Mouse (Mus musculus) intestine, embryonic 16.5 days (tissue): ENCODE measurements around the gene Irf2bpl. TPM values are rescaled to one million over a fixed set of nuclear protein-coding genes. Genes with fewer than 3 reads are reported as not detected.

Experiments used
- ATAC-seq: fragments of 200-750 bp; cut with Nextera tagmentation; 2 replicates; pipeline ENCODE4 v1.8.0; 2017; ENCODE audit warnings: moderate TSS enrichment, moderate library complexity
- H3K27ac ChIP-seq: fragments of 300-500 bp; sonication (generic); 2 replicates; pipeline ENCODE4 v1.5.1; 2014; ENCODE audit warnings: mild to moderate bottlenecking, low read length
- H3K27me3 ChIP-seq: fragments of 300-500 bp; sonication (generic); replicated peaks from 2 replicates; pipeline ENCODE4 v1.6.1; 2014; ENCODE audit warnings: low read length, control low read depth, mixed read lengths; ENCODE audit not compliant: control insufficient read depth, insufficient read depth
- H3K36me3 ChIP-seq: fragments of 300-500 bp; sonication (generic); 2 replicates; pipeline ENCODE4 v1.6.1; 2014; ENCODE audit warnings: low read length, control low read depth; ENCODE audit not compliant: control insufficient read depth, insufficient read depth
- H3K4me1 ChIP-seq: fragments of 300-500 bp; sonication (generic); 2 replicates; pipeline ENCODE4 v1.6.1; 2014; ENCODE audit warnings: low read length, control low read depth, mixed read lengths; ENCODE audit not compliant: control insufficient read depth, insufficient read depth
- H3K4me2 ChIP-seq: fragments of 300-500 bp; sonication (generic); 2 replicates; pipeline ENCODE4 v1.6.1; 2014; ENCODE audit warnings: low read depth, low read length, control low read depth
- H3K4me3 ChIP-seq: fragments of 300-500 bp; sonication (generic); 2 replicates; pipeline ENCODE4 v1.5.1; 2014; ENCODE audit warnings: mild to moderate bottlenecking, low read length
- H3K9ac ChIP-seq: fragments of 300-500 bp; sonication (generic); 2 replicates; pipeline ENCODE4 v1.6.1; 2014; ENCODE audit warnings: low read depth, low read length
- H3K9me3 ChIP-seq: fragments of 300-500 bp; sonication (generic); 2 replicates; pipeline ENCODE4 v1.6.1; 2016; ENCODE audit warnings: low read length, control low read depth; ENCODE audit not compliant: control insufficient read depth
- whole genome bisulfite sequencing: fragments of 180-500 bp; shearing (Covaris S2); extraction: QIAGEN DNeasy Blood & Tissue Kit; methylation state at CpG from one replicate; pipeline ENCODE4 v1.1.7; 2014; 5-methylcytosine and 5-hydroxymethylcytosine counted together
- polyA plus RNA-seq: library from polyadenylated mRNA; unstranded; fragments of >200 nt; fragmentation: Nextera tagmentation; extraction: Ambion mirVana; gene quantifications from 2 replicates; pipeline ENCODE4 v1.2.1, GENCODE M21; 2015

Irf2bpl gene
- polyA plus RNA-seq, 1 experiment from 2014 or later = 8.2 TPM

GRCm38 (mm10) chr12:86869761-86870160, 14.8 kb downstream of the Irf2bpl start:
- Histone ChIP-seq H3K27me3 (no peaks in the 10 kb centered on the region), H3K9me3 (no peaks in the 10 kb centered on the region), H3K27ac (no peak overlapping the region), H3K9ac (no peak overlapping the region), H3K4me2 (no peak overlapping the region), H3K4me3 (no peak overlapping the region), H3K4me1 (peaks cover 9% of the 10 kb centered on the region), H3K36me3 (no peaks in the 10 kb centered on the region)
- no peak for ATAC-seq
- 92% methylated on average over 6 of the region's 6 CpGs for WGBS

- Histone ChIP-seq H3K4me2 (no peak overlapping the region; the same call in 1 of the 2 replicates), H3K27ac (peak overlapping the region; percentile 63), H3K9ac (peak overlapping the region; percentile 20; the same call in 1 of the 2 replicates), H3K4me1 (peaks cover 7% of the 10 kb centered on the region), H3K4me3 (no peak overlapping the region), H3K27me3 (no peaks in the 10 kb centered on the region), H3K9me3 (no peaks in the 10 kb centered on the region), H3K36me3 (no peaks in the 10 kb centered on the region)
- WGBS = 36% methylated on average over 14 of the region's 14 CpGs
- peak; percentile 83 for ATAC-seq
Measured at GRCm38 (mm10) chr12:86867271-86868223, 17.1 kb downstream of the Irf2bpl start.

DNA sequence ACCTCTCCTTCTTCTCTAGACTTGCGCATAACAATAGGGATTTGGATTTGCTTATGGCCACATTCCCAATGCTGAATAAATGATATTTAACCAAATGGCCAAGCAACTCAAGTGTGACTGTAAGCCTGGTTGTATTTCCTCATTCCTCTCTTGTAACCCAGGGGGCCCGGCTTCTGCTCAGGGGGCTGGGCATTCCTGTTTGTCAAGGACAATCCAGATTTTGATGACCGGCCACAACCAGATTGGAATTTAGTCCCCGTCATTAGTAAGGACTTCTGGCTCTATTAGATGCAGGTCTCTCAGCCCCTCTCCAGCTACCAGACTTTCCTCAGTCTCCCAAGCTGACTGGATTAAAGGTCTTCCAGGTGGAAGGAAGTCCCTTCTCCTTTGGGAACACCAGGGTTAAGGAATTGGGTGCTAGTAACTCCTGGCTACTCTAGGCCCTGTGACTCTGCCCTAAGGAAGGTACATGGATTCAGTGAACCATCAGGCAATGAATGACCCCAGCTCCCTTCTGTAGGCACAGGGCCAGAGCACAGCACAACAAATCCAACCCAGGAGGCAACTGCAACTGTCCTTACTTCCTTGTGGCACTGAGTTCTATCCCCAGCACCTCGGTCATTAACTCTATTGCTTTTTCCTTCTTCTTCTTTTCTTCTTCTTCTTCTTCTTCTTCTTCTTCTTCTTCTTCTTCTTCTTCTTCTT, 20.1 kb downstream of the Irf2bpl start:
- Histone ChIP-seq H3K27me3 (no peaks in the 10 kb centered on the region), H3K36me3 (no peaks in the 10 kb centered on the region), H3K9ac (no peak overlapping the region), H3K27ac (no peak overlapping the region), H3K4me1 (peaks cover 15% of the 10 kb centered on the region), H3K9me3 (no peaks in the 10 kb centered on the region), H3K4me3 (no peak overlapping the region), H3K4me2 (no peak overlapping the region)
- no peak for ATAC-seq
- 83% methylated on average over 5 of the region's 5 CpGs for WGBS

DNA sequence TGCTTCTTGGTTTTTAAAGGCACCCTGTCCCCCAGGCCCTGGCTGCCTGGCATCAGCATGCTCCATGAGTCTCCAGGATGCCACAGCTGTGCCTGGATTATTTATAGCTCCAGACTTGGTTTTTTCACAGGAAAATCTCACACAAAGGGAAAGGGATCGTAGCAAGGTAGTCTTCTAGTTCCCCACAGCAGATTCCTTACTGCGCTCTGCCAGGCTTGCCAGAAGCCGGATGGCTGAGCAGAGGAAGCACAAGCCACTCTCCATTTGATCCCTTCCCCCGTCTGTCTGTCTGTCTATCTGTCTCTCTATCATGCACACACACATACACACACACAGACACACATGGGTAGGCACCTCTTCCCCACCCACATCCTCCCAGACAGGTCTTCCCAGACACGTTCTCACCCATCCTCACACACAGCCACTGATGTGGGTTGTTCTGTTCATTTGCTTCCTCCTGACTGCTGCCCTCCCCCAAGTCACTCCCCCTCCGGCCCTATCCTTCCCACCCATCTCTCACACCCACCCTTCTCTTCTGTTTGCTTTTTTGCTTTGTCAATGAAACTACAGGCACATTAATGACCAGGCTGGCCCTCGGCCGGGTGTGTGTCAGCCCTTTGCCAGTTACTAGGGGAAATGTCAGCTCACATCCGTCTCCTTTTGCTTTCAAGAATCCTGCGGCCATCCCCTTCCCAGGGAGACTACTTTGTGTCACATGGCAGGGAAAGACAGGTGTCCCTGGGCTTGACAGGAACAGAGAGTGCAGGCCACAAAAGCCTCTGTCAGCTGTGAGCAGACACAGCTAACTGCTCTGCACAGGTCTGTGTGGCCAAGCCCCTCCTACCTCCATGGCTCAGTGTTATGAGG, 24.4 kb downstream of the Irf2bpl start:
- Histone ChIP-seq H3K27me3 (no peaks in the 10 kb centered on the region), H3K9me3 (no peaks in the 10 kb centered on the region), H3K4me3 (no peak overlapping the region), H3K4me1 (peaks cover 23% of the 10 kb centered on the region), H3K36me3 (no peaks in the 10 kb centered on the region), H3K4me2 (no peak overlapping the region), H3K9ac (no peak overlapping the region; the same call in 1 of the 2 replicates), H3K27ac (peak overlapping the region; percentile 23)
- 41% methylated on average over 10 of the region's 10 CpGs for WGBS
- peak; percentile 49 for ATAC-seq

DNA sequence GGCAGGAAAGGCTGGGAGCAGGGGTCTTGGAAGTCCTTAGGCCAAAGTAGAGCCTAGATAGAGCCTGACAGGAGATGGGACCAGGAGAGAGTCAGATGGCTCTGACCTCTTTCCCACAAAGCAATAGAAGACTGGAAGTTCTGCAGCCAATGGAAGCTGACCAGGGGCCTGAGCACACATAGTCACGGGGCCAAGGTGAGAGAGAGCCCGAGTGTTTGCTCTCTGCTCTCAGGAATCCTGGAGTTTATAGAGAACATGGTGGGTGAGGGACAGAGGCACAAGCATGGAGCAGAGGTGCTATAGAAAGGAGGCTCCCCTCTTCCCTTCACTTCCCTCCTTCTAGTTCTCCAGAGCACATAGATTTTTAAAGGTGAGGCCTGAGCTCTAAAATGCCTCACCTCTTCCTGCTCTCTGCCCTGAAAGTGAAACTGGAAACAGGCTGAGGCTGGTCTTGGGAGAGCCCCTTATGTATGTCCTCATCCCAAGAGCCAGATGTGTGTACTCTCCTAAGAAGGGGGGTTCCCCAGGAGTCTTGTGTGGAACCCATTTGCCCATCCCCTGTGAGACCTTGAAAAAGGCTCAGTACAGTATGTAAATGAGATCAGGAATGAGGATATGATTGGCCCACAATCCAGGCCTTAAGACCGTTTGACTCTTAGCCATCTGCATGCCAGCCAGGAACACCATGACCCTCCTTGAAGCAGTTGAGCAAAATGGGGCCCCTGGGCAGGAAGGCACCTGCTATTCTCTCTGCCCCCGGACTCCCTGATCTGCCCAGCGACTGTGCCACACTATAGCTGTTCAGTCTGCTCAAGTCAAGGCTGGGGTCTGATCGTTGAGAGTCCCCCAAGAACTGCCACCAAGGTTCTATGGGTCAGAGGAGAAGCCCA, 25.4 kb downstream of the Irf2bpl start:
- H3K4me1 ChIP-seq = peaks cover 25% of the 10 kb centered on the region
- 0 out of 2 replicates have a peak, but pooled peaks have one; percentile 34 for ATAC-seq
- H3K36me3 ChIP-seq = no peaks in the 10 kb centered on the region
- H3K4me3 ChIP-seq = no peak overlapping the region
- H3K9me3 ChIP-seq = no peaks in the 10 kb centered on the region
- H3K9ac ChIP-seq = no peak overlapping the region
- WGBS = 66% methylated on average over 6 of the region's 6 CpGs
- H3K4me2 ChIP-seq = no peak overlapping the region
- H3K27ac ChIP-seq = no peak overlapping the region; the same call in 1 of the 2 replicates
- H3K27me3 ChIP-seq = no peaks in the 10 kb centered on the region

DNA sequence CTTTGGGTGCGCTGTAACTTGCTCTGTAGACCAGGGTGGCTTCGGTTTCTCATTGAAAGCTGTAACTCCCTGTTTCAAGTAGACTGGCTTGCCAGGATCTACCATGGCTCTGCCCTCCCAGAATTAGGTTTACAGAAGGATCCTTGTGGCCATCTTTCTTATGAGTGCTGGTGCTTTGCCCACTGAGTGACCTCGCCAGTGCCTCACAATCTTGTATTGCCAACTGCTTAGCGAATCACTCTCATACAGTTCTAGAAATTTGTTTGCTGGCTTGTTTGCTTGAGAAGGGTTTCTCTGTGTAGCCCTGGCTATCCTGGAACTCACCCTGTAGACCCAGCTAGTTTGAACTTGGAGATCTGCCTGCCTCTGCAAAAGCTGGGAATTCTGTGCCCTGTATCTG, 26.1 kb downstream of the Irf2bpl start:
- Histone ChIP-seq H3K9me3 (no peaks in the 10 kb centered on the region), H3K4me2 (no peak overlapping the region), H3K36me3 (no peaks in the 10 kb centered on the region), H3K27ac (no peak overlapping the region), H3K4me1 (peaks cover 25% of the 10 kb centered on the region), H3K9ac (no peak overlapping the region), H3K27me3 (no peaks in the 10 kb centered on the region), H3K4me3 (no peak overlapping the region)
- no peak for ATAC-seq
- 92% methylated on average over 4 of the region's 4 CpGs for WGBS

DNA sequence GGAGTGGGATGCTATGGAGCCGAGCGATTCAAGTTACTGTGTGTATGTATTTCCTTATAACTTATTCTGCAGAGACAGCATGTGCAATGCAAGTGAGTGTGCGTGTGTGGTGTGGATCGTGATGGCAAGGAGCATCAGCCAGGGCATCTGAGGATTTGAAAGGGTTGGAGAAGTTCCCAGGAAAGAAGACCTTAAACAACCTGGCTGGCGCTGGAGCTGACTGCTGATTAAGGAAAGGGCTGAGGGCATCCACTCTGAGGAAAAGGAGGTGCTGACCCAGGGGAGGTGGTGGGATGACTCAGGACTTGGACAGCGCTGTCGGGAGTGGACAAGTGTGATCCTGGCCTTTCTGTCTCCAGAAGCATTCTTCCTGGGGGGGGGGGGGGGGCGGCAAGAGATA, 27.3 kb downstream of the Irf2bpl start:
- Histone ChIP-seq H3K36me3 (no peaks in the 10 kb centered on the region), H3K4me1 (peaks cover 25% of the 10 kb centered on the region), H3K9me3 (no peaks in the 10 kb centered on the region), H3K4me2 (no peak overlapping the region), H3K9ac (no peak overlapping the region), H3K27ac (no peak overlapping the region), H3K4me3 (no peak overlapping the region), H3K27me3 (no peaks in the 10 kb centered on the region)
- ATAC-seq = no peak
- 85% methylated on average over 8 of the region's 8 CpGs for WGBS

DNA sequence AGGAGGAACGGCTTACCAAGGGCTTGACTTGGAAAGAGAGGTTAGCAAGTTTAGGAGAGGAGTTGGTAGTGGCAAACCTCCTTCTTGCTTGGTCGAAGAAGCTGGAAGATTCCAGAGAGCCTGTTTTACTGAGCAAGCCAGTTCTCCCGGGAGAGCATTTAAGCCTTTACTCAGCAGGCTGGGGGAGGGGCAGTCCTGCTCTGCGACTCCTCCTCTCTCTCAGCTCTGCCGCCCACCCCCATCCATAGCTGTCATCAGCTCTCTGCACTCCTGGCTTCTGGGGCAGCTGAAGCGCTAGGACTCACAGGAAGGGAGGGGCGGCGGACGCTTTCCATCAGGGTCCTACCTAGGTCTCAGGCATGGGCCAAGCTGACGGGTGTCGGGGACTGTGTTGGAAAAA, 28.9 kb downstream of the Irf2bpl start:
- Histone ChIP-seq H3K9ac (no peak overlapping the region), H3K9me3 (no peaks in the 10 kb centered on the region), H3K27me3 (no peaks in the 10 kb centered on the region), H3K27ac (no peak overlapping the region), H3K4me1 (peaks cover 24% of the 10 kb centered on the region), H3K4me2 (no peak overlapping the region; the same call in 1 of the 2 replicates), H3K4me3 (no peak overlapping the region), H3K36me3 (no peaks in the 10 kb centered on the region)
- ATAC-seq = peak; percentile 71
- WGBS = 7% methylated on average over 11 of the region's 11 CpGs
